Mouse (Mus musculus) forebrain, embryonic 14.5 days (tissue): Measurements from ENCODE around the gene Drc3. TPM values are rescaled to one million over a fixed set of nuclear protein-coding genes. Genes with fewer than 3 reads are reported as not detected.

Source experiments
- ATAC-seq: fragments of 200-750 bp; cut with Nextera tagmentation; 2 replicates; pipeline ENCODE4 v1.8.0; 2017; ENCODE audit warnings: mild to moderate bottlenecking, moderate library complexity
- DNase-seq: peaks from one replicate; pipeline ENCODE4 v3.0.0-alpha.2; 2015; ENCODE audit warnings: low spot score
- H3K27ac ChIP-seq: fragments of 300-500 bp; sonication (generic); 2 replicates; pipeline ENCODE4 v1.5.1; 2014; ENCODE audit warnings: low read depth, mild to moderate bottlenecking, control low read depth, low read length, moderate library complexity
- H3K27me3 ChIP-seq: fragments of 300-500 bp; sonication (generic); replicated peaks from 2 replicates; pipeline ENCODE4 v1.6.1; 2014; ENCODE audit warnings: low read length, control low read depth, mixed read lengths; ENCODE audit not compliant: control insufficient read depth, insufficient read depth
- H3K36me3 ChIP-seq: fragments of 300-500 bp; sonication (generic); 2 replicates; pipeline ENCODE4 v1.6.1; 2014; ENCODE audit warnings: low read length, control low read depth; ENCODE audit not compliant: control insufficient read depth, insufficient read depth
- H3K4me1 ChIP-seq: fragments of 300-500 bp; sonication (generic); 2 replicates; pipeline ENCODE4 v1.6.1; 2014; ENCODE audit warnings: antibody characterized with exemption, low read length, control low read depth; ENCODE audit not compliant: control insufficient read depth, insufficient read depth
- H3K4me2 ChIP-seq: fragments of 300-500 bp; sonication (generic); 2 replicates; pipeline ENCODE4 v1.6.1; 2014; ENCODE audit warnings: mild to moderate bottlenecking, control low read depth, low read length
- H3K4me3 ChIP-seq: fragments of 300-500 bp; sonication (generic); 2 replicates; pipeline ENCODE4 v1.5.1; 2014; ENCODE audit warnings: low read depth, low read length, control low read depth
- H3K9ac ChIP-seq: fragments of 300-500 bp; sonication (generic); 2 replicates; pipeline ENCODE4 v1.6.1; 2014; ENCODE audit warnings: mild to moderate bottlenecking, low read length, control low read depth, moderate library complexity
- H3K9me3 ChIP-seq: fragments of 300-500 bp; sonication (generic); replicated peaks from 2 replicates; pipeline ENCODE4 v1.6.1; 2016; ENCODE audit warnings: low read length, control low read depth, mixed read lengths; ENCODE audit not compliant: control insufficient read depth
- WGBS: fragments of 180-500 bp; shearing (Covaris S2); extraction: QIAGEN DNeasy Blood & Tissue Kit; methylation state at CpG from one replicate; pipeline ENCODE4 v1.1.7; 2014; 5-methylcytosine and 5-hydroxymethylcytosine counted together
- polyA plus RNA-seq: library from polyadenylated mRNA; unstranded; fragments of >200 nt; fragmentation: Nextera tagmentation; extraction: Ambion mirVana; gene quantifications from 2 replicates; pipeline ENCODE4 v1.2.1, GENCODE M21; 2014

The Drc3 gene
- polyA plus RNA-seq, 1 experiment from 2014 or later, result 5.9 TPM

GRCm38 (mm10) chr11:60323731-60324130 lies 29.4 kb upstream of the Drc3 start:
- DNase-seq, result no peak
- no peak for ATAC-seq

GRCm38 (mm10) chr11:60330551-60330950 lies 22.6 kb upstream of the Drc3 start:
- Histone ChIP-seq H3K4me2 (no peak overlapping the region), H3K27me3 (no peaks in the 10 kb centered on the region), H3K9me3 (no peaks in the 10 kb centered on the region), H3K36me3 (no peaks in the 10 kb centered on the region), H3K9ac (no peak overlapping the region), H3K4me3 (no peak overlapping the region), H3K27ac (no peak overlapping the region), H3K4me1 (no peaks in the 10 kb centered on the region)
- DNase-seq (no peak), ATAC-seq (no peak)
- WGBS, result 94% methylated on average over 4 of the region's 4 CpGs

More at GRCm38 (mm10) chr11:60323731-60324130, 29.4 kb upstream of the Drc3 start:
- H3K9ac ChIP-seq, result no peak overlapping the region
- H3K4me2 ChIP-seq, result no peak overlapping the region
- H3K27me3 ChIP-seq, result no peaks in the 10 kb centered on the region
- peaks cover 9% of the 10 kb centered on the region; the same call in 1 of the 2 replicates for H3K4me1 ChIP-seq
- H3K4me3 ChIP-seq, result no peak overlapping the region
- H3K9me3 ChIP-seq, result no peaks in the 10 kb centered on the region
- no peak overlapping the region for H3K27ac ChIP-seq
- no peaks in the 10 kb centered on the region for H3K36me3 ChIP-seq

- Histone ChIP-seq H3K27me3 (no peaks in the 10 kb centered on the region), H3K4me1 (no peaks in the 10 kb centered on the region), H3K9me3 (no peaks in the 10 kb centered on the region), H3K9ac (no peak overlapping the region), H3K27ac (no peak overlapping the region), H3K36me3 (no peaks in the 10 kb centered on the region), H3K4me2 (no peak overlapping the region), H3K4me3 (no peak overlapping the region)
- 88% methylated on average over 5 of the region's 5 CpGs for WGBS
- DNase-seq (no peak), ATAC-seq (no peak)
These were observed 19.7 kb upstream of the Drc3 start for GRCm38 (mm10) chr11:60333461-60333860.

- no peaks in the 10 kb centered on the region for H3K9me3 ChIP-seq
- H3K36me3 ChIP-seq, result no peaks in the 10 kb centered on the region
- no peaks in the 10 kb centered on the region for H3K27me3 ChIP-seq
- H3K9ac ChIP-seq, result no peak overlapping the region
- DNase-seq, result no peak
- no peak overlapping the region for H3K4me2 ChIP-seq
- 59% methylated on average over 3 of the region's 3 CpGs for WGBS
- no peak overlapping the region for H3K4me3 ChIP-seq
- ATAC-seq, result no peak
- H3K4me1 ChIP-seq, result no peaks in the 10 kb centered on the region
- no peak overlapping the region for H3K27ac ChIP-seq
These were observed 19.0 kb upstream of the Drc3 start for GRCm38 (mm10) chr11:60334124-60334523.

- no peak overlapping the region for H3K4me2 ChIP-seq
- WGBS, result 29% methylated on average over 2 of the region's 2 CpGs
- DNase-seq, result no peak
These were observed 17.4 kb upstream of the Drc3 start for GRCm38 (mm10) chr11:60335771-60336170.

GRCm38 (mm10) chr11:60338291-60338690 lies 14.8 kb upstream of the Drc3 start:
- Histone ChIP-seq H3K27ac (no peak overlapping the region), H3K27me3 (no peaks in the 10 kb centered on the region), H3K4me3 (no peak overlapping the region), H3K9ac (no peak overlapping the region), H3K36me3 (no peaks in the 10 kb centered on the region), H3K4me2 (no peak overlapping the region), H3K4me1 (no peaks in the 10 kb centered on the region), H3K9me3 (no peaks in the 10 kb centered on the region)
- ATAC-seq (no peak), DNase-seq (no peak)
- 75% methylated on average over 4 of the region's 4 CpGs for WGBS

More at GRCm38 (mm10) chr11:60335771-60336170, 17.4 kb upstream of the Drc3 start:
- H3K4me1 ChIP-seq, result no peaks in the 10 kb centered on the region
- no peaks in the 10 kb centered on the region for H3K36me3 ChIP-seq
- no peak overlapping the region for H3K9ac ChIP-seq
- no peak for ATAC-seq
- H3K4me3 ChIP-seq, result no peak overlapping the region
- no peaks in the 10 kb centered on the region for H3K27me3 ChIP-seq
- H3K27ac ChIP-seq, result no peak overlapping the region
- H3K9me3 ChIP-seq, result no peaks in the 10 kb centered on the region

- Histone ChIP-seq H3K4me2 (no peak overlapping the region), H3K9me3 (no peaks in the 10 kb centered on the region), H3K9ac (no peak overlapping the region), H3K36me3 (no peaks in the 10 kb centered on the region), H3K27ac (no peak overlapping the region), H3K27me3 (no peaks in the 10 kb centered on the region), H3K4me3 (no peak overlapping the region), H3K4me1 (no peaks in the 10 kb centered on the region)
- no peak for ATAC-seq
- DNase-seq, result no peak
- WGBS, result 96% methylated on average over 12 of the region's 12 CpGs
These were observed 13.8 kb upstream of the Drc3 start for GRCm38 (mm10) chr11:60339361-60339760.

- Histone ChIP-seq H3K4me2 (no peak overlapping the region), H3K27me3 (no peaks in the 10 kb centered on the region), H3K4me3 (no peak overlapping the region), H3K27ac (no peak overlapping the region), H3K9ac (no peak overlapping the region), H3K4me1 (no peaks in the 10 kb centered on the region), H3K9me3 (no peaks in the 10 kb centered on the region), H3K36me3 (no peaks in the 10 kb centered on the region)
- DNase-seq (no peak), ATAC-seq (no peak)
- WGBS, result 84% methylated on average over 4 of the region's 4 CpGs
These were observed 7.3 kb upstream of the Drc3 start for GRCm38 (mm10) chr11:60345868-60346267.

GRCm38 (mm10) chr11:60346537-60346936 lies 6.6 kb upstream of the Drc3 start:
- Histone ChIP-seq H3K27ac (no peak overlapping the region), H3K4me2 (no peak overlapping the region), H3K4me1 (peaks cover 3% of the 10 kb centered on the region), H3K27me3 (no peaks in the 10 kb centered on the region), H3K9ac (no peak overlapping the region), H3K36me3 (no peaks in the 10 kb centered on the region), H3K9me3 (no peaks in the 10 kb centered on the region), H3K4me3 (no peak overlapping the region)
- no peak for DNase-seq
- WGBS, result 70% methylated on average over 4 of the region's 4 CpGs
- ATAC-seq, result no peak
